Mouse (Mus musculus) embryonic facial prominence, embryonic 13.5 days (tissue): ENCODE results near the gene Itgb1bp2. TPM values are rescaled to one million over a fixed set of nuclear protein-coding genes. Genes with fewer than 3 reads are reported as not detected.
"Not testable (repeated sequence)": the region's sequence is repeated elsewhere in the genome, so short reads cannot be mapped to it uniquely, and the experiment has no call there.

Experiments
- ATAC-seq: fragments of 200-750 bp; cut with Nextera tagmentation; 2 replicates; pipeline ENCODE4 v1.8.0; 2017; ENCODE audit warnings: low read depth; ENCODE audit not compliant: insufficient number of reproducible peaks, insufficient read depth, low FRiP score, low TSS enrichment
- H3K27ac ChIP-seq: fragments of 300-500 bp; sonication (generic); 2 replicates; pipeline ENCODE4 v1.5.1; 2015; ENCODE audit warnings: moderate library complexity, mild to moderate bottlenecking, inconsistent platforms
- H3K27me3 ChIP-seq: fragments of 300-500 bp; sonication (generic); 2 replicates; pipeline ENCODE4 v1.6.1; 2015; ENCODE audit warnings: mild to moderate bottlenecking, inconsistent platforms
- H3K36me3 ChIP-seq: fragments of 300-500 bp; sonication (generic); 2 replicates; pipeline ENCODE4 v1.6.1; 2015; ENCODE audit warnings: mild to moderate bottlenecking, inconsistent platforms
- H3K4me1 ChIP-seq: fragments of 300-500 bp; sonication (generic); 2 replicates; pipeline ENCODE4 v1.6.1; 2015; ENCODE audit warnings: inconsistent platforms
- H3K4me2 ChIP-seq: fragments of 300-500 bp; sonication (generic); 2 replicates; pipeline ENCODE4 v1.6.1; 2015; ENCODE audit warnings: moderate library complexity, mild to moderate bottlenecking, inconsistent platforms
- H3K4me3 ChIP-seq: fragments of 300-500 bp; sonication (generic); 2 replicates; pipeline ENCODE4 v1.5.1; 2015; ENCODE audit warnings: mild to moderate bottlenecking, inconsistent platforms
- H3K9ac ChIP-seq: fragments of 300-500 bp; sonication (generic); 2 replicates; pipeline ENCODE4 v1.6.1; 2015; ENCODE audit warnings: mild to moderate bottlenecking, inconsistent platforms
- H3K9me3 ChIP-seq: fragments of 300-500 bp; sonication (generic); 2 replicates; pipeline ENCODE4 v1.6.1; 2016; ENCODE audit warnings: inconsistent platforms
- WGBS: fragments of 180-500 bp; shearing (Covaris S2); methylation state at CpG from one replicate; pipeline ENCODE4 v1.1.7; 2015; ENCODE audit warnings: mixed read lengths; 5-methylcytosine and 5-hydroxymethylcytosine counted together
- polyA plus RNA-seq: library from polyadenylated mRNA; unstranded; fragments of >200 nt; fragmentation: Nextera tagmentation; extraction: Ambion mirVana; gene quantifications from 2 replicates; pipeline ENCODE4 v1.2.1, GENCODE M21; 2015

Itgb1bp2 gene
- polyA plus RNA-seq, 1 experiment from 2014 or later: 6.2 TPM

DNA sequence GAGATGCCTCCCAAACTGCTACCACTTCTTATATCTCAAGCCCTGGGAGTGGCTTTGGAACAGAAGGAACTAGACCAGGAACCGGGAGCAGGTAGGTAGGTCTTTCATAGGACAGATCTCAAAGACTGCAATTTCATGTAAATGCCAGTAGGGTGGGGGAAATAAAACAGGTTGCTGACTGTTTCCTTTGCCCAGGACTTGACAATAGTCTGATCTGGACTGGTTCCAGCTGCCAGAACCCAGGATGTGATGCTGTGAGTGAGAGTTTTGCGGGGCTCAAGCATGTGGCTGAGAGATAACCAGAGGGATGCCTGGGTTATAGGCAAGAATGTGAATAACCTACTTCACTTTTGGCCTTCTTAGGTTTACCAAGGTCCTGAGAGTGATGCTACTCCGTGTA is 2.7 kb downstream of the Itgb1bp2 start:
- Histone ChIP-seq H3K27me3 (peaks cover 12% of the 10 kb centered on the region; the same call in 1 of the 2 replicates), H3K27ac (no peak overlapping the region), H3K4me2 (no peak overlapping the region), H3K4me1 (no peaks in the 10 kb centered on the region), H3K4me3 (no peak overlapping the region), H3K9me3 (no peaks in the 10 kb centered on the region), H3K9ac (no peak overlapping the region), H3K36me3 (peaks cover 41% of the 10 kb centered on the region)
- 78% methylated on average over 3 of the region's 3 CpGs for WGBS
- no peak for ATAC-seq

DNA sequence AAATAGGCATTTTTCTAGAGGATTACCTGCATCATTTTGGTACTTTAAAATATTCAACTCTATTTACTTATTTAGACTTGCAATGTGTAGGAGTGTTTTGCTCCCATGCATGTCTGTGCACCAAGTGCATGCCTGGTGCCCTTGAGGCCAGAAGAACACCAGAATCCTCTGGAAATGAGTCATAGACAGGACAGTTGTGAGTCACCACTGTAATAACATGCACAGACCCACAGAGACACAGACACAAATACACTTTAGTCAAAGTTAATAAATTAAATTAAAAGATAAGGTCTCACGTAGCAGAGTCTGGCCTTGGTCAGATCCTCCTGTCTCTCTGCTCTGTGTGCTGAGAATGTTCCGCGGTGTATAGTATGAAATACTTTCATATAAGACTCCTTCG is 23.3 kb downstream of the Itgb1bp2 start:
- Histone ChIP-seq H3K4me3 (no peak overlapping the region), H3K36me3 (peaks cover 22% of the 10 kb centered on the region), H3K27me3 (no peaks in the 10 kb centered on the region), H3K4me1 (no peaks in the 10 kb centered on the region), H3K4me2 (no peak overlapping the region), H3K9me3 (no peaks in the 10 kb centered on the region), H3K9ac (no peak overlapping the region), H3K27ac (no peak overlapping the region)
- 87% methylated on average over 4 of the region's 4 CpGs for WGBS
- ATAC-seq: no peak

DNA sequence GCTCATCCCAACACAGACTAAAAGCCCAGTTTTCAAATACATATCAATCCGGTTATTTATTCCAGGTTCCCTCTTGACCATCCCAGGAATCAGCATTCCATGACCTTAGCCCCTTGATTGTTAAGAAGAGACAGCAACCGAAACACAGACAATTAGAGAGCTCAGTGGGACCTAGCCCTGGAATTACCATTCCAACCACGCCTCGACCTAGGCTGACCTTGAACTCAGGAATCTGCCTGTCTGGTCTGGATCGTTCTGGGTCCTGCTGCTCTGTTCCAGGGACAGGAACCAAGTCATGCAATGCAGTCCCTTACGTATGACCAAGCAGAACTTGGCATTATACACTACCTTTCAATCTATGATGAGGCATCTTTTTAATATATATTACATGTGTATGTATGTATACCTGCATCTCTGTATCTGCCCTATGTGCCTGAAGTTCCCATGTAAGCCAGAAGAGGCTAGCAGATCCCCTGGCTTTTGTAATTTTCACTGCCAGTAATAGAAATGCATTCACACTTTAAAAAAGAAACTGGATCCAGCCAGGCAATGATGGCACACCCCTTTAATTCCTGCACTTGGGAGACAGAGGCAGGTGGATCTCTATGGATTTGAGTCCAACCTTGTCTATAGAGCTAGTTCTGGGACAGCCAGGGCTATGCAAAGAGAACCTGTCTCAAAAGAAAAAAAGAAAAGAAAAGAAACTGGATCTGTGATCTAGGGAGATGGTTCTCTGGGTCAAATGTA is 32.9 kb downstream of the Itgb1bp2 start:
- 76% methylated on average over 6 of the region's 6 CpGs for WGBS

DNA sequence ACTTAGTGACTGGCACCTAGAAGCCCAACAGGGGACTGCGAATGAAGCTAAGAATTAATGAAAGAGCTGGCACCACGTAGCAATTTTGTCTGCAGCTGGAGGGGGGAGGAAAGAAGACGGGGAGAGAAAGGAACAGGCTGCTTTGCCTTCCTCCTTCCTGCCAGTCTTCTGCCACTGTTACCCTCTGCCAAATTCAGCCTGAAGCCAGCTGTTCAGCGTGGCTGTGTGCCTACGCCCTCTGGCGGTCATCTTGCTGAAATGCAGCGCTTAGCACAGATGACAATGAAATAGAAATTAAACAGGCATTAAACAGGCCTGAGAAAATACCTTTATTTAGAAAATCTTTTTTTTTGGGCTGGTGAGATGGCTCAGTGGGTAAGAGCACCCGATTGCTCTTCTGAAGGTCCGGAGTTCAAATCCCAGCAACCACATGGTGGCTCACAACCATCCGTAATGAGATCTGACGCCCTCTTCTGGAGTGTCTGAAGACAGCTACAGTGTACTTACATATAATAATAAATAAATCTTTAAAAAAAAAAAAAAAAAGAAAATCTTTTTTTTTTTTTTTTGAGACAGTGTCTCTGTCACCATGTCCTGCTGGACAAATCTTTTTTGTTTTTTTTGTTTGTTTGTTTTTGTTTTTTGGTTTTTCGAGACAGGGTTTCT is 37.7 kb downstream of the Itgb1bp2 start:
- WGBS: 32% methylated on average over 11 of the region's 12 CpGs
- H3K9me3 ChIP-seq, ATAC-seq, H3K27me3 ChIP-seq, H3K4me2 ChIP-seq, H3K27ac ChIP-seq, H3K4me3 ChIP-seq, H3K9ac ChIP-seq, H3K4me1 ChIP-seq: not testable (repeated sequence)
- peaks cover 10% of the 10 kb centered on the region for H3K36me3 ChIP-seq

More for the DNA sequence above, 32.9 kb downstream of the Itgb1bp2 start:
- Histone ChIP-seq H3K27ac (no peak overlapping the region), H3K9ac (no peak overlapping the region), H3K4me1 (no peaks in the 10 kb centered on the region), H3K36me3 (peaks cover 25% of the 10 kb centered on the region), H3K27me3 (no peaks in the 10 kb centered on the region), H3K9me3 (no peaks in the 10 kb centered on the region), H3K4me3 (no peak overlapping the region), H3K4me2 (no peak overlapping the region)
- no peak for ATAC-seq

Other genes starting within 250 kb of the Itgb1bp2 start
- gene Snx12, start 226.5 kb upstream of the Itgb1bp2 start, polyA plus RNA-seq: 56.2 and 57.4 TPM in 2 replicates
- 2.9 and 3.4 TPM in 2 replicates for gene Foxo4, start 194.6 kb upstream of the Itgb1bp2 start, polyA plus RNA-seq
- not detected in 2 replicates for gene Gm614, start 185.1 kb upstream of the Itgb1bp2 start, polyA plus RNA-seq
- 6.7 and 7.6 TPM in 2 replicates for gene Il2rg, start 180.8 kb upstream of the Itgb1bp2 start, polyA plus RNA-seq
- gene Gm20489, start 180.1 kb upstream of the Itgb1bp2 start, polyA plus RNA-seq: not detected in 2 replicates
- 33.2 and 39.2 TPM in 2 replicates for gene Med12, start 175.1 kb upstream of the Itgb1bp2 start, polyA plus RNA-seq
- gene Nlgn3, start 149.9 kb upstream of the Itgb1bp2 start, polyA plus RNA-seq: 14.2 and 20.8 TPM in 2 replicates
- gene Gjb1, start 72.7 kb upstream of the Itgb1bp2 start, polyA plus RNA-seq: 1.8 TPM in 1 of 2 replicates, not detected in the other
- gene Zmym3, start 28.2 kb upstream of the Itgb1bp2 start, polyA plus RNA-seq: 42.5 and 44.1 TPM in 2 replicates
- gene Nono, start 19.8 kb upstream of the Itgb1bp2 start, polyA plus RNA-seq: 491 TPM in 2 replicates
- 15.4 and 15.5 TPM in 2 replicates for gene Taf1, start 83.6 kb downstream of the Itgb1bp2 start, polyA plus RNA-seq
- 179 and 208 TPM in 2 replicates for gene Ogt, start 191.0 kb downstream of the Itgb1bp2 start, polyA plus RNA-seq